Mouse (Mus musculus) erythroid progenitor cell, adult 5-6 weeks (primary cell): ENCODE data around the gene Baiap2. TPM values are rescaled to one million over a fixed set of nuclear protein-coding genes. Genes with fewer than 3 reads are reported as not detected.

Experiments used
- ATAC-seq: replicated peaks from 2 replicates; pipeline ENCODE4 v1.8.0; 2016; ENCODE audit warnings: moderate number of reproducible peaks, mild to moderate bottlenecking, moderate TSS enrichment, inconsistent platforms; ENCODE audit not compliant: poor library complexity, low FRiP score, severe bottlenecking
- total RNA-seq, 2 experiments: library from RNA; stranded (forward) in 1 of 2; stranded (reverse) in 1 of 2; fragments of 150-400 nt in 1 of 2; fragments of 186-747, 209-891 nt in 1 of 2; gene quantifications; 2 replicates each; pipeline versions ENCODE4 v1.2.3 to v1.2.4; 2015 to 2017; ENCODE audit warnings: low replicate concordance in 2 of 2

The Baiap2 gene
- 1.3 and 1.4 TPM in 2 replicates for total RNA-seq (2015; ENCODE audit: low replicate concordance)
- 3.2 and 5.3 TPM in 2 replicates for total RNA-seq (2017; ENCODE audit: low replicate concordance)

DNA sequence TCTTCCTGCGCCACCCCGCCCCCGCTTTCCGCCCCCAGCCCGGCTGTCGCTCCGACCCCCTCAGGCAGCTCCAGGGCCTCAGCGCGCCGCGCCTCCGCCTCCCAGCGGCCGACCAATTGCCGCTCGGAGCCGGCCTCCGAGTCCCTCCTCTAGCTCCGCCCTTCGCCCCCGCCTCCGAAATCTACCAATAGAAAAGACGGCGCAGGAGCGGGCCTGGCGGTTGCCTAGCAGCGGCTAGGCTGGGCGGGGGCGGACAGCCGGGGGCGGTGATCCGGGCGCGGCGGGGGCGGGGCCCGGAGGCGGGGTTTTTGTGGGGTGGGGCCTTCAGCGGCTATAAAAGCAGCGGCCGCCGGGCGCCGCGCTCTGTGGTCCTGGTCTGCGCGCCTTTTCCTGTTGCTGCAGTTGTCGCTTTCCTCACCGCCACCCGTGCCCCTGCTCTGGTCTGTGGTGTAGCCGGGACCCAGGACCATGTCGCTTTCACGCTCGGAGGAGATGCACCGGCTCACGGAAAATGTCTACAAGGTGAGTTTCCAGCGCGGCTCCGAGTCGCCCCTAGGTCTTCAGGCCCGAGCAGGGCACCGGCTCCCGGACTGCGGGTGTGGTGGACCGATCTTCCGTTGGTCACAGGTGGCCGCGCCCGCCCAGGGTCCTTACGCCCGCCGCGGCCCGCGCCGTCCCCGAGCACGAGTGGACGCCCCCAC lies at the start of gene Baiap2:
Baiap2 (plus strand) TSS at position 37 of the 701 bp plus-strand sequence.
- peak; percentile 94 for ATAC-seq

- ATAC-seq = no peak
Measured at GRCm38 (mm10) chr11:119893667-119894236, 48.8 kb upstream of the Baiap2 start.

DNA sequence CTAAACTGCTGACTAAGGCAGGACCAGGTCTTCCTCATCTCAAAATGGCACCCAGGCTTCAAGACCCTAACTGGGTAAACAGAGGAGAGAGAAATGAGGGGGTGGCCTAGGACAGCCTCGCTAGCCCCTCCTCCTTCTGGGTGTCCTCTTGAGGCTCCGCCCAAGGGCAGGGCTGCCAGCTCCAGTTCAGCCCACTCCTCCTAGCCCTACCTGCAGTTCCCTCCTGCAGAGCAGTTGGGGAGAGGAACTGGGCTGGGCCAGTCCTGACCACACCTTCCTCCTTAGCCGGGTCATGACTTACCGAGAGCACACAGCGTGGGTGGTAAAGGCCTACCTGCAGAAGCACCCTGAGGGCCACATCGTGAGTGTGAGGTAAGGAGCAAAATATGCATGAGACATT lies 47.9 kb upstream of the Baiap2 start:
- ATAC-seq = no peak

- ATAC-seq = no peak
Measured at GRCm38 (mm10) chr11:119897041-119897440, 45.5 kb upstream of the Baiap2 start.

DNA sequence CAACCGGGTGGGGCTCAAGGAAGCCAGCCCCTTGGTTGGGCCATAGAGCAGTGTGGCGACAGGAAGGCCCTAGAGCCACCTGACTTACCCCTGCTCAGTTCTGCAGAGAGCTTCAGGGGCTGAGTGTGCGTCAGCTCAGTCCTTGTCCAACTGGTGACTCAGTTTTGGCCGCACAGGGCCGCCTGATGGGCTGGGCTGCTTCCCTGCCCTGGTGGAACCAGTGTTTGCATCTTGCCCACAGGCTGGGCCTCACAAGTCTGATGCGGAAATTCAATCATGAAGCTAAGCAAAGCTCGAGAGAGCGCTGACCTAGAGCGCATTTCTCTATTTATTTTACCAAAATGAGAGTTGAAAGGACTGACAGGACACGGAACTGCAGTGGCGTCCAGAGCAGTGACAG lies 43.6 kb upstream of the Baiap2 start:
- ATAC-seq = no peak

DNA sequence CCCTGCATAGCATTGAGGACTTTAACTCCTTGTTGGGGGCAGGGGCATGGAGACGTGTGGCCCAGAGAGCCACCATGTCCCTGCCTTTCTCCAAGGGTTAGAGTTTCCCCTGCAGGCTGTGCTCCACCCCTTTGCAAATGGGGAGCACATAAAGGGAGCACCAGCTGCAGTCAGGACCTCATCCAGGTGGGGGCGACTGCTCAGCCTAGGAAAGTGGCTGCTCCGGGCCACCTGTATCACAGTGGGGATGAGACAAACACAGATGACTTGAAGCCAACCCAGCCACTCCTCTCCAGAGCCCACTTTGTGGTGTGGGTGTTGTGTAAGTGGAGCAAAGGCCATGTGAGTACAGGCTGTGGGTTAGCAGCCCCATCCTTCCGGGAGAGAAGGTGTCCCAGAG lies 41.4 kb upstream of the Baiap2 start:
- ATAC-seq = no peak

DNA sequence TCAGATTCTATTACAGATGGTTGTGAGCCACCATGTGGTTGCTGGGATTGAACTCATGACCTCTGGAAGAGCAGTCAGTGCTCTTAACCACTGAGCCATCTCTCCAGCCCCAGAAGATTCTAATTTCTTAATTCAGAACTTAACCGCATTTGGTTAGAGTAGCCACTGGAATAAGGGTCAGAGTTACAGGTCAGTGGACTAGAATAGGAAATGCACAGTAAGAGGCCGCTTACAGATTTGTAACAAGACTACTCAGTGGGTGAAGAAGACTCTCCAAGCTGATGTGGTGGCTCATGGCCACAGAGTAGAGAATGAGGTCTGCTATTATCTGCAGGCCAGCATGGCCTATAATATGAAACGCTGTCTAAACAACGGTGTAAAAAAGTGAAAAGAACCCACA lies 39.7 kb upstream of the Baiap2 start:
- ATAC-seq = no peak

DNA sequence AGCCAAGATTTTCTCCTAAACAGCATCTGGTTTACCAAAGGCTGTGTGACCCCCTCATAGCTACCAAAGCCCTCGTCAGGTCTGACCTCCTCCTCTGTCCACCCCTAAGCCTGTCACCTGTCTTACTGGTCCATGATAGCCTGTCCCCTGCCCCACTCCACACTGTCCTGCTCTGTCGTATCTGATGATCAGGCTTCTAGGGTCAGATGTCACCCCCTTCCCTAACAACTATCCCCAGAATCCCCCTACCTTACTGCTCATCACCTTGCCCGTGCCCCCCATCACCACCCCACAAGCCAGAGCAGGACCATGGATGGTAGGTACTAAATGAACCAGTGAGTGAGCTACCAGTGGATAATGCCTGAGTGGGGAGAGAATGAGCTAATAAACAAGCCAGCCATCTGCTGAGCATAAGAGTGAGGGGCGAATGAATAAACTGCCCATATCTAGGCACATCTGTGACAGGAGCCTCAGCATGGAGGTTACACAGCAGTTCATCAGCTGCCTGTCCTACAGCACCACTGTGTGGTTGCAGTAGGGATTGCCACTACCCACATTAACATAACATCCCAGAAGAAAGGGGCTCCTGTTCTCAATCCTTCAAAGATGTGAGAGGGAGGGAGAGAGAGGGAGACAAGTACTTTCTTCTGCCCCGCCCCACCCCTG lies 37.8 kb upstream of the Baiap2 start:
- ATAC-seq = no peak

DNA sequence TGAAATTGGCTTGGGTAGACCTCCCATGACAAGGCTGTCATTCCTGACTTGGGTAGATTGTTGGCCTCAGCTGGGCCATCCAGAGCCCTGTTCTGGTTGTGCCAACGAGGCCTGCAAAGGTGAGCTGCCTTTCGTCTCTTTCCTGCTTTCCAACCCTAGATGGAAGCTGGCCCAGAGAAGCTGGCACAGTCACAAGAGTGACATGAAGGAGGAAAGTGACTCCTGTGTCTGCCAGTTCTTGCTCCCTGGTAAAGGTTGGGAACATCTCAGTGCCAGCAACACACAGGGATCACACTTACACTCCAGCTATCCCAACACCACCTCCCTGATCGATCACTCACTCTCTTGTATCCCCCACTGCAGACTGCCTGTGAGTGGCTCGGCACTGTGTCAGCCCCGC lies 36.8 kb upstream of the Baiap2 start:
- ATAC-seq = no peak

- ATAC-seq = no peak
Measured at GRCm38 (mm10) chr11:119907006-119907650, 35.4 kb upstream of the Baiap2 start.

GRCm38 (mm10) chr11:119907711-119908110 lies 34.9 kb upstream of the Baiap2 start:
- ATAC-seq = no peak

DNA sequence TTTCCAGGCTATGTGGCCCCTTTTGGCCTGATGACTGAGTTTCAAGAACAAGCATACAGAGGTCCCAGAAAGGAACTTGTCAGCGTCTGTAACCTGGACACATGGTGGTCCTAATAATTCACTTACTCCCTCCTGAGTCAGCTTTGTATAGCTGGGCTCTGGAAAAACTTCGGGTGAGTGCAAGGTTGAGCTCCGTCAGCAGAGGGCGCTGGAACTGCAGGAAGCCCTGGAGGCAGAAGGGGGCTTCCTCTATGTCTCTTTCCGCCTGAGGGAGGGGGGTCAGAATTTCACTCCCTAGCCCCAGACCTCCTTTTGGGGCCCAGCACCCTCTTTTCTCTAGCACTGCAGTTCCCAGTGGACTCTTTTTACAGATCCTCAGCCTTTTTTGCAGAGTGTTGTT lies 33.1 kb upstream of the Baiap2 start:
- no peak for ATAC-seq

GRCm38 (mm10) chr11:119912845-119913244 lies 29.7 kb upstream of the Baiap2 start:
- no peak for ATAC-seq

DNA sequence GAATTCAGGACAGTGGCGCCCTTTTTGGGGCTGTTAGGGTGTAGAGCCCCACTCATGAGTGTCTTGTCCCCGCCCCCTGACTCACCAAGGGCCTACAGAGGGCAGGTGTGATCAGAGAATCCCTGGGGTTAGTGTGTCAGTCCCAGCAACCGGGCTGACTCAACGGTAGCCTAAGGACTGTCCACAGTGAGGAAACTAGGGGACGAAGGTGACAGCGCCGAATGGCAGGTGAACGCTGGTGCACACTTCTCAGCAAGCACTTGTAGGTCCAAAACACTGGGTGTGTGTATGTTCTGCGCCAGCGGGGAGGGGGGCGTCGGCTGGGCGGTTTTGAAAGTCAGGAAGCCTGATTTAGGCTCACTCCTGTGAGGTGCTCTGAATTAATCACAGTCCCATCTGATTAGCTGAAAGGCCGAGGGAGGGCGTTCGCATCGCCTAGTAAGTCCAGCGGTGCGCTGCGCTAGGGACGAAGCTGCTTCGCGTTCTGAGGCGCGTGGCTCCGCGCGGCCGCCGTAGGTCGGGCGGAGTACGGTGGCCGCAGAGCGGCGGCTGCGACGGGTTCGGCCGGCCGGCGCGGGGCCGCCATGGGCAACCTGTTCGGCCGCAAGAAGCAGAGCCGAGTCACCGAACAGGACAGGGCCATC lies 29.1 kb upstream of the Baiap2 start, which contains the start of gene Chmp6:
Chmp6 (plus strand) TSS at position 151 of the 644 bp plus-strand sequence.
- ATAC-seq = peak; percentile 47

DNA sequence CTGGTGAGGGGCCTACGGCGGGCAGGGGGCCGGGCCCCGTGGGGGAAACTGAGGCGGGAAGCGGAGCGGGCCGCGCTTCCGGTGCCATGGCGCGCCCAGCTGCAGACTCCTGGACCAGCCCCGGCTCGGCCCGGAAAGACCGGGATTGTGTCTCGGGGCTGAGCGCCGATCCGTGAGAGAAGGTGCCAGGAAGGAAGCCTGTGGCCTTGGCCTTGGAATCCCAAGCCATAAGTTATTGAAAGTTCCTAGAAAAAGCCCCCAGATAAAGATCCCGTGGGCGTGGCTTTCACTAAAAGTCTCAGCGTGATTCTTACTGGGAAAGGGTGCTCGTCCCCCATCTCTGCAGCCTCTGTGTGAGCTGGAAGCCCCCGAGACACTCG lies 28.6 kb upstream of the Baiap2 start:
- 0 out of 2 replicates have a peak, but pooled peaks have one; percentile 16 for ATAC-seq

- ATAC-seq = no peak
Measured at GRCm38 (mm10) chr11:119914381-119914780, 28.2 kb upstream of the Baiap2 start.

DNA sequence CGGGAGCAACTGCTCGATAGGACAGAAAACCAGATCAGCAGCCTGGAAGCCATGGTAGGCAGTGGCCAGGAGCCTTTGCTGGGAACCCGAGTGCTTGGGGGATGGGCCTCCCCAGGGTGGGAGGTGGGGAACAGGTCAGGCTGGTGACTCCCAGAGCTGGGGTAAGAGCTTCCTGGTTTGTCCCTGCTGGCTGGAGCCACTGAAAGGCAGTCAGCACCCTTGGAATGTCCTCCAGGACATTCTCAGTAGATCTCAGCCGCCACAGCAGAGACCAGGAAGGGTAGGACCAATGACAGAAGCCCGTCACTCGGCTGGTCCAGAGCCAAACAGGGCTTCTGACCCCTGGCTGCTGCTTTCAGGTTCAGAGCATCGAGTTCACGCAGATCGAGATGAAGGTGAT lies 26.9 kb upstream of the Baiap2 start:
- ATAC-seq = no peak

DNA sequence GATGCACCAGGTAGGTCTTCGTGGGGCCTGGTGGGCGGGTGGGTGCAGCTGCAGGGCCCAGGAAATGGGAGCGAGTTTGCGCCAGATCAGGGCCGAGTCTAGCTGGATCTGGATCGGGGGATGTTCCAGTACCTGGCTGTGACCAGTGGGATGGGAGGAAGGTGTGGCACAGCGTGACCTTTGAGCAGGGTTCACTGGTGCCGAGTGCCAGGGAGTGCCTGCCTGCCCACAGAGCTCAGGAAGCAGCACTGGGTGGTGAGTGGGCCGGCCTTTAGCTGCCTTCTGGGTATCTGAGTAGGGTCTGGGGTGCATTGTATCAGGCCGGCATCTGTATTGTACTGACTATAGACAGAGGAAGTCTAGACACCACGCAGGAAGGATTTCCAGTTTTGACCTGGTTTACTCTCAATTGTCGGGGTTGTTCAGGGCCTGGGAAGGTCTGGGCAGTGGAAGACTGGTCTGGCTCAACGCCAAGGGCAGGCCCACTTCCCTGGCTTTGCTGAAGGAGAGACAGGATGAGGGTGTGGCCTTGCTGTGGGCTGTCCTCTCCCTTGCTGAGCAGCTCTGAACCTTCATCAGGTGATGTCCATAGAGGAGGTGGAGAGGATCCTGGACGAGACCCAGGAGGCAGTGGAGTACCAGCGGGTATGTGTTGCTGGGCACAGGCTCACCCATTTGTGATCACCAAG lies 26.3 kb upstream of the Baiap2 start:
- no peak for ATAC-seq

DNA sequence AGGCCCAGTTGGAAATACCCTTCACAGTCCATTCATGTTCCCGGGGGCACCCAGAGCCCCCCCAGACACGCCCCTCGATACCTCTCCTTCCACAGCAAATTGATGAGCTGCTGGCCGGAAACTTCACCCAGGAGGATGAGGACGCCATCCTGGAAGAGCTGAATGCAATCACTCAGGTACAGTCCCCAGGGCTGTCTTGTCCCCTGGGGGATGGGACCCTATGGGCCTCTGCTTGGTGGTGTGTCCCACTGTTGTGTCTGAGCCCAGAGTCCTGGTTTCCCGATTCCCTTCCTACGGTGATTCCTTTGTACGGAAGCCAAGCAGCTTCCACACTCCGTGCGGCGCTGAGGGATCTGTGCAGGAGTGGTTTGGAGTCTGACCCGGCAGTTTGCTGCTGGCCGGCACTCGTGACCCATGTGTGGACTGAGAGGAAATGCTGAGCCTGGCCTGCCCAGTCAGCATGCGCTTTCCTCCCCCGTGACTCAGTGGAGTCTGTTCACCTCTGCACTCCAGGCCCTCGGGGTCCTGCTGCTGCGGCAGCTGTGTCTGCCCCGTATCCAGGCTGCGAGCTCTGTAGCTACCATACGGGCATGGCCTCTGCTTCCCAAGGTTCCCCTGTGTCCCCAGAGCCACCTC lies 25.6 kb upstream of the Baiap2 start:
- ATAC-seq = no peak
